Mouse (Mus musculus): ENCODE measurements around the gene Rhov. TPM values are rescaled to one million over a fixed set of nuclear protein-coding genes. Genes with fewer than 3 reads are reported as not detected.

Gene Rhov
- polyA plus RNA-seq, 1 experiment: not detected

DNA sequence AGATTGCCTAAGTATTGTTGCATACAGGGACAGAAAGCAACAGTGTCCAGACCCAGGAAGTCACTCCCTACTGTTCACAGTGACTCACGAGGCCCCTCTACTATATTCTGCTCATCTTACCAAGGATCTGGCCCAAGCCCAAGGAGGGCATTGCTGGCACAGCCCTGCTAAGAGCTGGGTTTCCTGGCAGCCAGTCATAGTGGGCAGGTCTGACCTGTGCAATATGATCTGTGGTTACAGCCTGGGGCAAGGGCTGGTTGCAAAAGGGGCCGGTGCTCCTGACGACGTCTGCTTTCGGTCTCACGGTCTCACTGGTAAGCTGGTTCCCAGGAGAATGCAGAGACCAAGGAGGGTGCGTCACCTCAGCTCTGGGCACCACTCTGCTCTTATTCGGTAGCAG is 8.1 kb downstream of the Rhov start:
- Histone ChIP-seq H3K4me3 (ENCODE audit: insufficient read depth, low read depth, low read length) (no peak overlapping the region), H3K27ac (replicated peaks; ENCODE audit: low read depth, low read length) (no peak overlapping the region), H3K4me1 (ENCODE audit: control insufficient read depth, insufficient read depth, insufficient read length, low read length) (no peaks in the 10 kb centered on the region)

- Histone ChIP-seq H3K4me1 (ENCODE audit: control insufficient read depth, insufficient read depth, insufficient read length, low read length) (no peaks in the 10 kb centered on the region), H3K4me3 (ENCODE audit: insufficient read depth, low read depth, low read length) (no peak overlapping the region), H3K27ac (replicated peaks; ENCODE audit: low read depth, low read length) (no peak overlapping the region)
Measured at GRCm38 (mm10) chr2:119261326-119261725, 9.7 kb downstream of the Rhov start.

DNA sequence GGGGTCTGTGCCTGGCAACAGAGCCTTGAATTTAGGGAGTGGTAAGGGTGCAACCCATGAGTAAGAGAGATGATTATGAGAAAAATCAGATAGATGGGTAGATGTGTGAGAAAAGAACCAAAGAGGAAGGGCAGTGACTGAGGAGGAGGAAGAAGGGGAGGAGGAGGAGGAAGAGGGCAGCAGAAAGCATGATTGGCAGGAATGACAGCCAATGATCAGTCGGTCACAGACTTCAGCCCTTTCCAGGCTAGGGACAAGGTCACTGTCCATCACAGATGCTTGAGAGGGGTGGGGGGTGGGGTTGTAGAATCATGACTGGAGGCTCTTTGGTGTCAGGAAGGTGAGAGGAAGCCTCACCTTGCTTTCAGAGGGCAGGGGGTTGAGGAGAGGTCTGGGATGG is 10.6 kb downstream of the Rhov start:
- H3K27ac ChIP-seq (replicated peaks; ENCODE audit: low read depth, low read length): no peak overlapping the region
- H3K4me3 ChIP-seq (ENCODE audit: insufficient read depth, low read depth, low read length): no peak overlapping the region
- H3K4me1 ChIP-seq (ENCODE audit: control insufficient read depth, insufficient read depth, insufficient read length, low read length): no peaks in the 10 kb centered on the region

- no peaks in the 10 kb centered on the region for H3K4me1 ChIP-seq (ENCODE audit: control insufficient read depth, insufficient read depth, insufficient read length, low read length)
Measured at GRCm38 (mm10) chr2:119254976-119255375, 16.1 kb downstream of the Rhov start.

GRCm38 (mm10) chr2:119250826-119251478 is 20.1 kb downstream of the Rhov start:
- no peaks in the 10 kb centered on the region for H3K4me1 ChIP-seq (ENCODE audit: control insufficient read depth, insufficient read depth, insufficient read length, low read length)
- H3K4me3 ChIP-seq (ENCODE audit: insufficient read depth, low read depth, low read length): no peak overlapping the region; the same call in 1 of the 2 replicates
- H3K27ac ChIP-seq (replicated peaks; ENCODE audit: low read depth, low read length): no peak overlapping the region

More at GRCm38 (mm10) chr2:119254976-119255375, 16.1 kb downstream of the Rhov start:
- Histone ChIP-seq H3K27ac (replicated peaks; ENCODE audit: low read depth, low read length) (no peak overlapping the region), H3K4me3 (ENCODE audit: insufficient read depth, low read depth, low read length) (no peak overlapping the region)

GRCm38 (mm10) chr2:119250377-119250776 is 20.7 kb downstream of the Rhov start:
- H3K27ac ChIP-seq (replicated peaks; ENCODE audit: low read depth, low read length): no peak overlapping the region
- H3K4me3 ChIP-seq (ENCODE audit: insufficient read depth, low read depth, low read length): no peak overlapping the region
- H3K4me1 ChIP-seq (ENCODE audit: control insufficient read depth, insufficient read depth, insufficient read length, low read length): no peaks in the 10 kb centered on the region

DNA sequence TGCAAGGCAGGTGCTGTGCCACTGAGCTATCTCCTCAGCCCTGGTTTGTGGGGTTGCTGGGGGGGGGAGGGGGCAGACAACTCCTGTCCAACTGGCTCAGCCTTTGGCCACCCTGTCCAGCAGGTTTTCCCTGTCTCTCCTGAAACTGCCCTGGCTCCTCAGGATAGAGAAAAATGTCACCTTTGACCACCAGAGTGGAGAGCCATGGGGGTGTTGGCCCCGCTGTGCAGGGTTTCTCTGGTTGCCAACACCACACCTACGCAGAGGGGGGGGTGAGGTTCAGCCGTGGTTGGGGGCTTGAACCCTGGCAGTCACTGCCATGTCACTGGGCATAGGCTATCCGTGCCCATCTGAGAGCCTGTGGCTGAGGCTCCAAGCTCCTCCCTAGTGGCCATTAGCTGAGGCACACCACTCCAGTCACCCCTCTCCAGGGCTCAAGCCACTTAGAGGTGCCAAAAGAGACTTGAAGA is 21.4 kb downstream of the Rhov start:
- Histone ChIP-seq H3K4me3 (ENCODE audit: insufficient read depth, low read depth, low read length) (no peak overlapping the region), H3K27ac (replicated peaks; ENCODE audit: low read depth, low read length) (no peak overlapping the region), H3K4me1 (ENCODE audit: control insufficient read depth, insufficient read depth, insufficient read length, low read length) (no peaks in the 10 kb centered on the region)

DNA sequence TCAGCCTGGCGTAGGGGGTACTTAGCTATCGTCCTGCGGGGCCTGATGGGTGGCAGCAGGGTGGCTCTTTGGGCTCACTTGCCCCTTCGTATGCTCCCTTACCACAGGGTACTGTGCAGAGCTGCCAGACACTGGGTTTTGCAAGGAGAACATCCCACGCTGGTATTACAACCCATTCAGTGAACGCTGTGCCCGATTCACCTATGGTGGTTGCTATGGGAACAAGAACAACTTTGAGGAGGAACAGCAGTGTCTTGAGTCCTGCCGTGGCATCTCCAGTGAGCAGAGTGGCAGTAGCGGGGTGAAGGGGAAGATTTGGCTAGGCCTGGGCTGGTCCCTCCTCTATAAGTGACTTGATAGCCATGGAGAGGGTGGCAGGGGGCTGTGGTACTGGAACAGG is 23.2 kb downstream of the Rhov start:
- Histone ChIP-seq H3K4me1 (ENCODE audit: control insufficient read depth, insufficient read depth, insufficient read length, low read length) (no peaks in the 10 kb centered on the region), H3K27ac (replicated peaks; ENCODE audit: low read depth, low read length) (no peak overlapping the region), H3K4me3 (ENCODE audit: insufficient read depth, low read depth, low read length) (no peak overlapping the region)

- H3K4me1 ChIP-seq (ENCODE audit: control insufficient read depth, insufficient read depth, insufficient read length, low read length): no peaks in the 10 kb centered on the region
- H3K27ac ChIP-seq (replicated peaks; ENCODE audit: low read depth, low read length): no peak overlapping the region
- no peak overlapping the region for H3K4me3 ChIP-seq (ENCODE audit: insufficient read depth, low read depth, low read length)
Measured at GRCm38 (mm10) chr2:119245246-119245645, 25.8 kb downstream of the Rhov start.

GRCm38 (mm10) chr2:119242548-119242947 is 28.5 kb downstream of the Rhov start:
- H3K4me3 ChIP-seq (ENCODE audit: insufficient read depth, low read depth, low read length): no peak overlapping the region
- H3K4me1 ChIP-seq (ENCODE audit: control insufficient read depth, insufficient read depth, insufficient read length, low read length): no peaks in the 10 kb centered on the region
- H3K27ac ChIP-seq (replicated peaks; ENCODE audit: low read depth, low read length): no peak overlapping the region

GRCm38 (mm10) chr2:119240819-119241186 is 30.3 kb downstream of the Rhov start:
- H3K27ac ChIP-seq (replicated peaks; ENCODE audit: low read depth, low read length): no peak overlapping the region
- H3K4me3 ChIP-seq (ENCODE audit: insufficient read depth, low read depth, low read length): no peak overlapping the region
- peaks cover 3% of the 10 kb centered on the region; the same call in 1 of the 2 replicates for H3K4me1 ChIP-seq (ENCODE audit: control insufficient read depth, insufficient read depth, insufficient read length, low read length)

- Histone ChIP-seq H3K4me1 (ENCODE audit: control insufficient read depth, insufficient read depth, insufficient read length, low read length) (peaks cover 3% of the 10 kb centered on the region; the same call in 1 of the 2 replicates), H3K4me3 (ENCODE audit: insufficient read depth, low read depth, low read length) (no peak overlapping the region), H3K27ac (replicated peaks; ENCODE audit: low read depth, low read length) (no peak overlapping the region)
Measured at GRCm38 (mm10) chr2:119240075-119240818, 30.8 kb downstream of the Rhov start.

DNA sequence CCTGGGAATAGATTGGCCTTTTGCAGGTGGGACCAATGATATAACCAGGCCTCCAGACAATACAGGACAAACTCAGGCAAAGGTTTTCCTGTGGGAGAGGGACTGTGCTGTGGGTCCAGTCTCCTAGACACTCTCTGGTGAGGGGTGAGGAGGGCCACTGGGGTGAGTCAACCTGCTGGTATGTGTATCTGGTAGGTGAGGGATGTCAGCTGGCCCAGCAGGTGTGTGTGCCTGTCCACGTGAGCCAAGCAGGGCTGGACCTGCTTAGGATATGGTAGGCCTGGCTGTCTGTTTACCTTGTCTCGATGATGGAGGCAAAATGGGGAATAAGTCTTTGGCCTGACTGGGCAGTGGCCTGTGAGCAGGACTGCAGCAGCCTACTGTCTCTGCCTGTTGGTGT is 32.4 kb downstream of the Rhov start:
- Histone ChIP-seq H3K27ac (replicated peaks; ENCODE audit: low read depth, low read length) (no peak overlapping the region), H3K4me1 (ENCODE audit: control insufficient read depth, insufficient read depth, insufficient read length, low read length) (peaks cover 3% of the 10 kb centered on the region; the same call in 1 of the 2 replicates), H3K4me3 (ENCODE audit: insufficient read depth, low read depth, low read length) (no peak overlapping the region)

DNA sequence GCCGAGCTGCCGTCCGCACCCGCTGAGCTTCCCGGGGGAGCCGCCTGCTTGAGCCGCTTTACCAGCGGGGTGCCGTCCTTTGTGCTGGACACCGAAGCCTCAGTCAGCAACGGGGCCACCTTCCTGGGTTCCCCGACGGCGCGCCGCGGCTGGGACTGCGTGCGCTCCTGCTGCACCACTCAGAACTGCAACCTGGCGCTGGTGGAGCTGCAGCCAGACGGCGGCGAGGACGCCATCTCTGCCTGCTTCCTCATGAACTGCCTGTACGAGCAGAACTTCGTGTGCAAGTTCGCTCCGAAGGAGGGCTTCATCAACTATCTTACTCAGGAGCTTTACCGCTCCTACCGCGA is 33.2 kb downstream of the Rhov start:
- Histone ChIP-seq H3K4me1 (ENCODE audit: control insufficient read depth, insufficient read depth, insufficient read length, low read length) (peaks cover 3% of the 10 kb centered on the region; the same call in 1 of the 2 replicates), H3K4me3 (ENCODE audit: insufficient read depth, low read depth, low read length) (peak overlapping the region; percentile 52), H3K27ac (replicated peaks; ENCODE audit: low read depth, low read length) (no peak overlapping the region)

DNA sequence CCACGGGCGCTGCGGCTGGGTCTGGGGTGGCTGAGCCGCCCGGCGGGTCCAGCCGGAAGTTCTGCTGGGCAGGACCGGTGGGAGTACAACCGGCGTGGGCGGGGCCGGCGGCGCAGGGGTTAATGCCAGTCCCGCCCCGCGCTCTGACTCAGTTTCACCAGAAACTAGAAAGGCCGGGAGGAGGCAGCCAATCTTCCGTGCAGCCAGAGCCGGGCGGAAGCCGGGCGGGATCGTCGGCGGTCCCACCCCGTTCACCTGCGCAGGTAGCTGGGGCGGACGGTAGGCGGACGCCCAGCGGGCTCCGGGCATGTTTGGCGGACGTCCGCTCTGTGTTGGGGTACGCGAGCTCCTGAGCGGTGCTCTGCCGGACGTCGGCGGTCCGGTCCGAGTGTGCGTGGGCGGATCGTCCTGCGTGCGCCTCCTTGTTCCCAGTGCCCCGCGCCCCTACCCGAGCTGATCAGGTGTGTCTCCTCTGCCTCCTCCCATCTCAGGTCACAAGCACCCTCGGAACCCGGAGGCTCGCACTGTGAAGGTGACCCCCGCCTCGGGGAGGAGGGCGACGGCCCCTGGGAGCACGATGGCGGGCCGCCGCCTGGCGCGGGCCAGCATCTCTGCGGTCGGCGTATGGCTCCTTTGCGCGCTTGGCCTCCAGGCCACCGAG is 33.7 kb downstream of the Rhov start, which contains the start of gene Spint1:
Spint1 (plus strand) TSS at position 153 of the 661 bp plus-strand sequence.
- Histone ChIP-seq H3K4me1 (ENCODE audit: control insufficient read depth, insufficient read depth, insufficient read length, low read length) (peaks cover 3% of the 10 kb centered on the region; the same call in 1 of the 2 replicates), H3K4me3 (ENCODE audit: insufficient read depth, low read depth, low read length) (peak within 1 kb of the TSS; percentile 52), H3K27ac (replicated peaks; ENCODE audit: low read depth, low read length) (no peak within 1 kb of the TSS)
